Mouse (Mus musculus) liver, embryonic 14 days (tissue): ENCODE measurements around the gene Aldob. TPM values are rescaled to one million over a fixed set of nuclear protein-coding genes. Genes with fewer than 3 reads are reported as not detected.

Source experiments
- polyA plus RNA-seq: library from polyadenylated mRNA; depleted of rRNA; stranded (reverse); fragments of >200 nt; gene quantifications from 2 replicates; pipeline ENCODE4 v1.2.3, GENCODE M21; 2012; rRNA removed

Aldob gene
- polyA plus RNA-seq: 93.2 and 113 TPM in 2 replicates

DNA sequence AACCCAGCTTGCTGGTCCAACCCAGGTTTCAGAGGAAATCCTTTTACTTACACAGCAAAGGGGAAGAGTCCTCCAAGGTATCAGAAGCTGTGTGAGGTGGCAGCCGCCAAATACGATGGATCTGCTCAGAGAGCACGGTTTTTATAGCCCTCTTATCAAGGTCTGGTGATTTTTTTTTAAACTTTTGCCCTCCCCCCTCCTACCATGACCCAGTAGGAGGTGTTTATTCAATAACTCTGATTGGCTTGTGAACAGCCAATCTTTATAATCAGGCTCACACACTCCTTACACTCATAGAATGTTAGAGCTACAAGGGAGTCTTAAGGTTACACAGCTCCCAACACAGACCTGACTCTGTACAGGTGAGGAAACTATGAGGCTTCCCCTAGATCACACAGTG, at the start of gene Aldob:
Aldob (minus strand) TSS at position 164 of the 400 bp plus-strand sequence.

DNA sequence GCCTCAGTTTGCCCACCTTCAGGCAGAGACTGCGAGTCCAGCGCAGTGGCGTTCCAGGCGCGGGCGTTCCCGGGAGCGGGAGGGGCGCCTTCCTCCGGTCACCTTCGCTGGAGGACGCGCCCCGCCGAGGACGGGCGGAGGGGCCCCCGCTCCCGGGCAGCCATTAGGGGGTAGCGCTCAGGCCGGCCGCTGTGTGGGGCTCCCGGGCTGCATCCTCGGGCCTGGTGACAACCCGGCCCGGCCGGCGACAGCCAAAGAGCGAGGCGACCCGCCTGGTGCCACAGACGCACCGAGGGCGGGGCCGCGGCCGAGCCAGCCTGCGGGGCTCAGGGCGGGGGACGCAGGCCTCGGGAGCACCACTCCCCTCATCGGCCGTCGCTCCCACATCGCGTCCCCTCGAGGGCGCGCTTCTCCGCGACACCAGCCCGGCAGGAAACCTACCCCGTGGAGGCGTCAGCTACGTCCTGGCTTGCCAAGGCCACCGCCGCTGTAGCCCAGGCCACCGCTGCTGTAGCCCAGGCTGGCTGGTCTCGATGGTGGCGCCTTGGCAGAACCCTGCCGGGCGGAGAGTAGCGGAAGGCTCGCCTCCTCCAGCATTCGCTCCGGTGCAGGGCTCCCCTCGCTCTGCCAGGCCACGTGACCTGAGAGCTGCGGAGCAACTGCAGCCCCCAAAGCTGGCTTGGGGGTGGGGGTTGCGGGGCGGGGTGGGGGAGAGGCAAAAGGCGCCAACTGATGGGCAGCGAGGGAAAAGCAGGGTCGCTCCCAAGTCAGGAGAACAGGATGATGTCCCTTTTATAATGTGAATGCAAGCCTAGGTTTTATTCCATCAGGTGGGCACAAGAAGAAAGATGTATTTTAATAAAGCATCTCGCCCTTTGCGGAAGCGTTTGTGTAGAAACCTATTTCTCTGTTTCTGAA, 48.1 kb upstream of the Aldob start, which contains the start of gene Tmem246:
Tmem246 (minus strand) TSS at position 694 of the 918 bp plus-strand sequence.

DNA sequence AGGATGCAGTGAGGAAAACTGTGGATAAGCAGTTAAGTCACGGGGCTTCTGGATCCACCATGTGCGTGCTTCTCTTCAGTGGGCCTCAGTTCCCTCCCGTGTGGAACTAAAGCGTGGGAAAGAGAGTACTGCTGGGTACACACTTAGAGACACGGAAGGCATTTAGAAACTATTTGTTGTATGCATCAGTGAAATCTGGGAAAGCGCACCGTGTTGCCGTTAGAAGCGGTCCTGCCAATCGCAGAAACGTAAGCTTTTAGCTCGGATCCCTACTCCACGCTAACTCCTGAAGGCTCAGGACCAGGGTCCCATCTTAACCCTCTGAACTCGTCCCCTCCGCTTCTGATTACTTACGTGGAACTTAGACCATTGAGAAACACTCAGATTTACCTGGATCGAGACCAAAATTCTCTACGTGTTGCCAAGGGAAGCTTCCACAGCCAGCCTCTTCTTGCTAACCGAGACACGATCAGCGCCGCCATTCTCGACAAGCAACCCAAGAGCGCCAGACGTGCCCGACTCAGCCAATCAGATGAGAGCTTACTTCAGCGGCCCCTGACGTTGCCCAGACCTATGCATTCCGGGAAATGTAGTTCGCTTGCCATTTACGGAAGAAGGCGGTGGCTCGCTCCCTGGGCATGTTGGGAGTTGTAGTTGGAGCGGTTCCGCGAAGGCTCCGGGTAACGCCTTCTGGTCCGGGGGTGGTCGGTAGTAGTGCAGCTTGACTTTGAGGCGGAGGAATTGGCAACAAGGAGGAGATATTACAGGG, 28.6 kb downstream of the Aldob start, which contains the start of the genes Mrpl50 and Zfp189:
Mrpl50 (minus strand) TSS at position 522 of the 769 bp plus-strand sequence.
Zfp189 (plus strand) TSS at position 605 of the 769 bp plus-strand sequence.

DNA sequence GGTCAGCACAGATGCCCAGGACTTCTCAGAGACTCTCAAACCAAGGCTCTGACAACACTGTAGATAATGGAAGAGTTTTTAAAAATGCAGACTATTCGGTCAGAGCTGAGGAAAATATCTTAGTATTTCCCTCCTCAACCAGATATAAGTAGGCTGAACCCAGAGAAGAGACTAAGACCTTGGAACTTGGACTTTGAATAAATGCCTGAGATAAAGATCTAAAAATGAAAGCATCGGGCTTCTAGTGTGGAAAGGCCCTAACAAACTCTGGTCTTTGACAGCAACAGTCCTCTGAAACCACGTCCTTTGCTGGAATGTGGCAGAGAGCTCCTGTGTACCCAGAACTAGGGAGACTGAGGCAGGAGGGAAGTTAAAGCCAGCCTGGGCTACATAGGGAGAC, 43.0 kb downstream of the Aldob start, which contains the start of gene Baat:
Baat (minus strand) TSS at position 172 of the 400 bp plus-strand sequence.

Other genes starting within 250 kb of the Aldob start
- gene Acnat2, start 141.4 kb downstream of the Aldob start, polyA plus RNA-seq: 0.15 TPM in 2 replicates
- 0.81 and 1.0 TPM in 2 replicates for gene Acnat1, start 75.6 kb downstream of the Aldob start, polyA plus RNA-seq
- gene Baat, start 43.0 kb downstream of the Aldob start, polyA plus RNA-seq: 0.49 and 0.62 TPM in 2 replicates
- gene Mrpl50, start 28.5 kb downstream of the Aldob start, polyA plus RNA-seq: 20.6 and 23.6 TPM in 2 replicates
- 1.5 and 1.9 TPM in 2 replicates for gene Zfp189, start 28.4 kb downstream of the Aldob start, polyA plus RNA-seq
- 4.2 and 4.3 TPM in 2 replicates for gene Tmem246, start 48.3 kb upstream of the Aldob start, polyA plus RNA-seq
- 16.1 and 17.3 TPM in 2 replicates for gene Rnf20, start 82.5 kb upstream of the Aldob start, polyA plus RNA-seq
- 0.01 TPM in 1 of 2 replicates, not detected in the other for gene Ppp3r2, start 132.5 kb upstream of the Aldob start, polyA plus RNA-seq